ENCODE assay signal across 10 mouse cellular contexts in genomic region chr11:59264593-59264992, GRCm38 (mm10). TPM values are rescaled to one million over a fixed set of nuclear protein-coding genes. Genes with fewer than 3 reads are reported as not detected.
A peak's percentile ranks its signal among the peaks of the same experiment; 100 is the strongest.
DNase-seq lines count a peak whose midpoint lies in the region; ATAC-seq and TF ChIP-seq lines count a peak whose summit lies in the region.
"Had no signal": no experiment of that assay in that cellular context is flagged by ENCODE, and none has a peak within 500 bp of the region (broad histone marks: within the 10 kb centered on the region; RNA-seq: fewer than 3 reads in every experiment).

No protein-coding gene starts in this region.

- DNase-seq in neural tube, embryonic 11.5 days (ENCODE audit: low spot score) = peak; percentile 62
- no peak for DNase-seq in neural tube, embryonic 10.5 days (ENCODE audit: extremely low spot score, low spot score)
- no peak for DNase-seq in liver, embryonic 14.5 days (ENCODE audit: low read depth in 3 of 3, low spot score in 3 of 3)
- DNase-seq in ovary, postnatal 14 days (ENCODE audit: low spot score) = no peak
- no peak for DNase-seq in left cerebral cortex, adult 11 months (ENCODE audit: low spot score)
- DNase-seq in cerebellum, postnatal 36 days = no peak
- DNase-seq: right cerebral cortex, postnatal 4 days had no signal

- ATAC-seq in erythroblast, adult 5-6 weeks (replicated peaks; ENCODE audit: low FRiP score, poor library complexity, severe bottlenecking) = no peak
- ATAC-seq in neural tube, embryonic 11.5 days (ENCODE audit: insufficient read depth, low FRiP score, low TSS enrichment) = peak; percentile 42; the same call in 1 of the 2 replicates
- ATAC-seq in liver, embryonic 14.5 days (ENCODE audit: insufficient read depth) = no peak

- TF ChIP-seq CTCF in liver, embryonic 14.5 days (IDR thresholded peaks at IDR 0.05; ENCODE audit: low read depth) = no peak

- 4% methylated on average over 8 of the region's 8 CpGs for WGBS in neural tube, embryonic 11.5 days
- 15% methylated on average over 8 of the region's 8 CpGs for WGBS in liver, embryonic 14.5 days (ENCODE audit: insufficient replicate concordance)

- peaks cover 23% of the 10 kb centered on the region for H3K9me3 ChIP-seq in erythroblast, embryonic 14.5 days (ENCODE audit: control insufficient read depth, low read length)
- no peaks in the 10 kb centered on the region for H3K9me3 ChIP-seq in neural tube, embryonic 11.5 days (ENCODE audit: control insufficient read depth, low read length)
- peaks cover 3% of the 10 kb centered on the region for H3K9me3 ChIP-seq in liver, embryonic 14.5 days (ENCODE audit: control insufficient read depth, low read length)

- peak overlapping the region; percentile 64 for H3K9ac ChIP-seq in neural tube, embryonic 11.5 days (ENCODE audit: low read length)
- no peak overlapping the region for H3K9ac ChIP-seq in liver, embryonic 14.5 days (replicated peaks)

- H3K4me3 ChIP-seq in erythroblast, embryonic 14.5 days (replicated peaks) = peak overlapping the region; percentile 53
- peak overlapping the region; percentile 42 for H3K4me3 ChIP-seq in neural tube, embryonic 11.5 days (ENCODE audit: low read depth, low read length)
- peak overlapping the region in 1 of 2 experiments; percentile 59; a peak in 2 of 4 replicates for H3K4me3 ChIP-seq in liver, embryonic 14.5 days (ENCODE audit: insufficient read depth in 1 of 2, low read depth in 2 of 2, low read length in 2 of 2)

- H3K27me3 ChIP-seq in erythroblast, embryonic 14.5 days (ENCODE audit: control insufficient read depth) = peaks cover 78% of the 10 kb centered on the region
- H3K27me3 ChIP-seq in neural tube, embryonic 11.5 days (ENCODE audit: control insufficient read depth, insufficient read depth, low read length) = peaks cover 8% of the 10 kb centered on the region
- peaks cover 61% of the 10 kb centered on the region for H3K27me3 ChIP-seq in liver, embryonic 14.5 days (ENCODE audit: control insufficient read depth, insufficient read depth, low read length)

- H3K36me3 ChIP-seq in erythroblast, embryonic 14.5 days (ENCODE audit: control insufficient read depth) = no peaks in the 10 kb centered on the region
- no peaks in the 10 kb centered on the region for H3K36me3 ChIP-seq in neural tube, embryonic 11.5 days (ENCODE audit: control insufficient read depth, insufficient read depth, low read length)
- H3K36me3 ChIP-seq in liver, embryonic 14.5 days (replicated peaks; ENCODE audit: control insufficient read depth, insufficient read depth, low read depth) = no peaks in the 10 kb centered on the region

- H3K27ac ChIP-seq in neural tube, embryonic 11.5 days (ENCODE audit: low read depth, low read length) = peak overlapping the region; percentile 79
- H3K27ac ChIP-seq in liver, embryonic 14.5 days = no peak overlapping the region

- H3K4me2 ChIP-seq in neural tube, embryonic 11.5 days (ENCODE audit: low read depth) = peak overlapping the region; percentile 65
- peak overlapping the region; percentile 84 for H3K4me2 ChIP-seq in liver, embryonic 14.5 days (ENCODE audit: low read depth)

- TF ChIP-seq EP300 in liver, embryonic 14.5 days (IDR thresholded peaks at IDR 0.05; ENCODE audit: low read depth) = no peak

- H3K4me1 ChIP-seq in erythroblast, embryonic 14.5 days (ENCODE audit: control insufficient read depth) = peaks cover 57% of the 10 kb centered on the region
- peaks cover 12% of the 10 kb centered on the region for H3K4me1 ChIP-seq in neural tube, embryonic 11.5 days (ENCODE audit: control insufficient read depth, insufficient read depth, low read length)
- H3K4me1 ChIP-seq in liver, embryonic 14.5 days (replicated peaks; ENCODE audit: control insufficient read depth in 2 of 2, insufficient read depth in 2 of 2, low read length in 1 of 2) = peaks cover 38 to 45% of the 10 kb centered on the region in 2 experiments

RNA-seq across cellular contexts. Expression of gene Wnt3a, which starts 26.0 kb away (rescaled TPM):
- 0.02 TPM in 1 of 2 replicates, not detected in the other for polyA plus RNA-seq in erythroblast, embryonic 14.5 days (2012)
- total RNA-seq in erythroblast, adult 5-6 weeks (2015; ENCODE audit: low replicate concordance) = not detected in 2 replicates
- 0.42 TPM in 1 of 2 replicates, not detected in the other for total RNA-seq in erythroblast, adult 5-6 weeks (2017; ENCODE audit: low replicate concordance)
- 2.6 and 3.3 TPM in 2 replicates for polyA plus RNA-seq in neural tube, embryonic 11.5 days (2014; fragmentation: Nextera tagmentation; extraction: Ambion mirVana)
- 0.01 and 0.03 TPM in 2 replicates for polyA plus RNA-seq in liver, embryonic 14.5 days (2012; rRNA removed)
- polyA plus RNA-seq in liver, embryonic 14.5 days (2014; fragmentation: Nextera tagmentation; extraction: Ambion mirVana) = not detected in 2 replicates
- total RNA-seq: adrenal gland, postnatal 36 days had no signal

RNA-seq across cellular contexts. Expression of gene Arf1, which starts 36.5 kb away (rescaled TPM):
- polyA plus RNA-seq in erythroblast, embryonic 14.5 days (2012) = 10.0 and 10.5 TPM in 2 replicates
- 111 and 132 TPM in 2 replicates for total RNA-seq in erythroblast, adult 5-6 weeks (2015; ENCODE audit: low replicate concordance)
- total RNA-seq in erythroblast, adult 5-6 weeks (2017; ENCODE audit: low replicate concordance) = 93.9 and 107 TPM in 2 replicates
- 656 and 670 TPM in 2 replicates for polyA plus RNA-seq in neural tube, embryonic 11.5 days (2014; fragmentation: Nextera tagmentation; extraction: Ambion mirVana)
- 177 and 190 TPM in 2 replicates for polyA plus RNA-seq in liver, embryonic 14.5 days (2012; rRNA removed)
- polyA plus RNA-seq in liver, embryonic 14.5 days (2014; fragmentation: Nextera tagmentation; extraction: Ambion mirVana) = 227 and 235 TPM in 2 replicates

RNA-seq across cellular contexts. Expression of gene Wnt9a, which starts 42.1 kb away (rescaled TPM):
- not detected in 2 replicates for polyA plus RNA-seq in erythroblast, embryonic 14.5 days (2012)
- not detected in 2 replicates for total RNA-seq in erythroblast, adult 5-6 weeks (2015; ENCODE audit: low replicate concordance)
- not detected in 2 replicates for total RNA-seq in erythroblast, adult 5-6 weeks (2017; ENCODE audit: low replicate concordance)
- 1.6 and 2.5 TPM in 2 replicates for polyA plus RNA-seq in neural tube, embryonic 11.5 days (2014; fragmentation: Nextera tagmentation; extraction: Ambion mirVana)
- 0.08 and 0.12 TPM in 2 replicates for polyA plus RNA-seq in liver, embryonic 14.5 days (2012; rRNA removed)
- polyA plus RNA-seq in liver, embryonic 14.5 days (2014; fragmentation: Nextera tagmentation; extraction: Ambion mirVana) = 0.04 and 0.08 TPM in 2 replicates

RNA-seq across cellular contexts. Expression of gene 2310033P09Rik, which starts 56.5 kb away (rescaled TPM):
- 6.9 and 8.6 TPM in 2 replicates for polyA plus RNA-seq in erythroblast, embryonic 14.5 days (2012)
- 0.77 and 6.9 TPM in 2 replicates for total RNA-seq in erythroblast, adult 5-6 weeks (2015; ENCODE audit: low replicate concordance)
- 4.4 and 8.2 TPM in 2 replicates for total RNA-seq in erythroblast, adult 5-6 weeks (2017; ENCODE audit: low replicate concordance)
- polyA plus RNA-seq in neural tube, embryonic 11.5 days (2014; fragmentation: Nextera tagmentation; extraction: Ambion mirVana) = 31.0 and 33.1 TPM in 2 replicates
- polyA plus RNA-seq in liver, embryonic 14.5 days (2012; rRNA removed) = 13.3 and 23.6 TPM in 2 replicates
- polyA plus RNA-seq in liver, embryonic 14.5 days (2014; fragmentation: Nextera tagmentation; extraction: Ambion mirVana) = 16.2 and 17.4 TPM in 2 replicates

Comparison
In these comparisons a context has a peak if more than half of its experiments do, and no peak if none do; other contexts are left out.
1. RNA of gene Arf1, which starts 36.5 kb away (polyA plus RNA-seq): 656 to 670 TPM in neural tube, embryonic 11.5 days and 177 to 235 TPM in liver, embryonic 14.5 days; 10.0 to 10.5 TPM in erythroblast, embryonic 14.5 days; every median in the first group is over 10 times any median in the second.